Comparison of ENCODE assay signal across 8 mouse cellular contexts in the genomic region with DNA sequence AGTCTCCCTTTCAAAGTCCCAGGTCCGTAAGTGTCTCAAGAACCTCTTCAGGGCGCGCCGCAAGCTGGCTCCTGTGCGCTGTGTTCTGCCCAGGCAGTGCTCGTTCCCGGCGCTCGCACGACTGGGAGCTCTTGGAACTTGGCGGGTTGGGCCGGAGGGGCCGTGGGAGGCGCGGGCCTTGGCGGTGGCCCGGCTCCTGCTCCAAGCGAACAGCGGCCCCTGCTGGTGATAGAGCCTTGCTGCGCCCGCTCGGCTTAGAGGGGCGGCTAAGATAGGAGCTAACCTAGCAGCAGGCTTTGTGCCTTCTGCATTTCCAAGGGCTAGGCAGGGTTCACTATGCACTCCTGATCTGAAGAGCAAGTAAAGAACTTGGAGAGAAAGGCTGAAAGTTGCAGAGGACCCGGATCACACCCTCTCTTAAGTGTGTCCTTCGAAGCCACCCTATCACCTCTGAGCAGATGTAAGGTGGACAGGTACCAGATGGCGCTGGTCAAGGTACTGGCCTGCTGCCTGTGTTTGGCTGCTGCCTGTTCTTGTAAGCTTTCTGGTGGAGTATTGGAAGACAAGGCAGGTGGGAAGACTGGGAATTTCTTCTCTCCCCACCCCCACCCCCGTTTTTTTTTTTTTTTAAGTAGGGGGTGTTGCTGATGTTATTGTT. TPM values are rescaled to one million over a fixed set of nuclear protein-coding genes. Genes with fewer than 3 reads are reported as not detected.
A peak's percentile ranks its signal among the peaks of the same experiment; 100 is the strongest.
DNase-seq lines count a peak whose midpoint lies in the region; ATAC-seq lines count a peak whose summit lies in the region.

Gene Rprm, minus strand, starts transcription at position 123 of the 658 bp plus-strand sequence.

- peak within 1 kb of the TSS; percentile 83 for H3K4me2 ChIP-seq in hindbrain, embryonic 11.5 days (replicated peaks; ENCODE audit: low read depth, low read length)
- peak within 1 kb of the TSS; percentile 84 for H3K4me2 ChIP-seq in lung, embryonic 15.5 days

- peak within 1 kb of the TSS; percentile 83 for H3K27ac ChIP-seq in hindbrain, embryonic 11.5 days (ENCODE audit: low read depth, low read length)
- peak within 1 kb of the TSS; percentile 74 for H3K27ac ChIP-seq in lung, embryonic 15.5 days

- peak; percentile 86 for ATAC-seq in hindbrain, embryonic 11.5 days (ENCODE audit: low FRiP score)
- peak; percentile 97 for ATAC-seq in lung, embryonic 15.5 days (ENCODE audit: borderline replicate concordance, extremely low read depth, low FRiP score, low TSS enrichment)

- H3K27me3 ChIP-seq in hindbrain, embryonic 11.5 days (ENCODE audit: control insufficient read depth, insufficient read depth, low read length), result no peaks in the 10 kb centered on the region
- peaks cover 16% of the 10 kb centered on the region for H3K27me3 ChIP-seq in lung, embryonic 15.5 days

- H3K36me3 ChIP-seq in hindbrain, embryonic 11.5 days (ENCODE audit: control insufficient read depth, insufficient read depth, low read length), result no peaks in the 10 kb centered on the region
- H3K36me3 ChIP-seq in lung, embryonic 15.5 days, result no peaks in the 10 kb centered on the region

- WGBS in hindbrain, embryonic 11.5 days, result 5% methylated on average over 22 of the region's 27 CpGs
- 3% methylated on average over 27 of the region's 27 CpGs for WGBS in lung, embryonic 15.5 days

- 0 out of 2 replicates have a peak, but pooled peaks cover 2% of the 10 kb centered on the region for H3K4me1 ChIP-seq in hindbrain, embryonic 11.5 days (replicated peaks; ENCODE audit: control insufficient read depth, insufficient read depth, low read length)
- H3K4me1 ChIP-seq in lung, embryonic 15.5 days, result peaks cover 11% of the 10 kb centered on the region; the same call in 1 of the 2 replicates

- peak within 1 kb of the TSS; percentile 51 for H3K4me3 ChIP-seq in hindbrain, embryonic 11.5 days (ENCODE audit: low read depth, low read length)
- peak within 1 kb of the TSS; percentile 45 for H3K4me3 ChIP-seq in lung, embryonic 15.5 days

- no peaks in the 10 kb centered on the region for H3K9me3 ChIP-seq in hindbrain, embryonic 11.5 days (ENCODE audit: control insufficient read depth, low read length)
- no peaks in the 10 kb centered on the region for H3K9me3 ChIP-seq in lung, embryonic 15.5 days

- peak within 1 kb of the TSS; percentile 65 for H3K9ac ChIP-seq in hindbrain, embryonic 11.5 days (ENCODE audit: low read depth, low read length)
- H3K9ac ChIP-seq in lung, embryonic 15.5 days, result peak within 1 kb of the TSS; percentile 41

- peak; percentile 95 for DNase-seq in Muller cell, postnatal 12 days (ENCODE audit: inconsistent ontology term)
- DNase-seq in cerebellum, adult 9-11 months, result peak; percentile 85
- DNase-seq in frontal cortex, postnatal 14 days (ENCODE audit: low spot score in 2 of 2), result peak; percentile 75 to 93
- DNase-seq in hindbrain, embryonic 11.5 days (ENCODE audit: low spot score), result peak; percentile 98
- peak; percentile 85 for DNase-seq in layer of hippocampus, adult 9-11 months
- DNase-seq in ovary, postnatal 36 days (ENCODE audit: low spot score), result peak; percentile 89
- DNase-seq in thymus, postnatal 14 days, result peak; percentile 47

RNA-seq across cellular contexts. Expression of gene Rprm, which starts in this region (rescaled TPM):
- 30.4 and 53.8 TPM in 2 replicates for polyA plus RNA-seq in hindbrain, embryonic 11.5 days (2014; fragmentation: Nextera tagmentation; extraction: Ambion mirVana)
- polyA plus RNA-seq in lung, embryonic 15.5 days (2015; fragmentation: Nextera tagmentation; extraction: Ambion mirVana), result 8.2 and 9.2 TPM in 2 replicates

Comparison
In these comparisons a context has a peak if more than half of its experiments do, and no peak if none do; other contexts are left out.
1. Peak in every context shown above with its lines: DNase-seq, ATAC-seq, H3K4me3 ChIP-seq and H3K27ac ChIP-seq.
2. DNase-seq: peak in every context shown above with its lines; median percentile 98 in hindbrain, embryonic 11.5 days; 95 in Muller cell, postnatal 12 days; 89 in ovary, postnatal 36 days; 85 in cerebellum, adult 9-11 months; 85 in layer of hippocampus, adult 9-11 months; 84 in frontal cortex, postnatal 14 days; 47 in thymus, postnatal 14 days.